Mouse (Mus musculus): ENCODE measurements around the gene Ifi27. TPM values are rescaled to one million over a fixed set of nuclear protein-coding genes. Genes with fewer than 3 reads are reported as not detected.
"Not testable (repeated sequence)": the region's sequence is repeated elsewhere in the genome, so short reads cannot be mapped to it uniquely, and the experiment has no call there.

The Ifi27 gene
- total RNA-seq, 2 experiments from 2014 or later, result 97.3 to 106 TPM

DNA sequence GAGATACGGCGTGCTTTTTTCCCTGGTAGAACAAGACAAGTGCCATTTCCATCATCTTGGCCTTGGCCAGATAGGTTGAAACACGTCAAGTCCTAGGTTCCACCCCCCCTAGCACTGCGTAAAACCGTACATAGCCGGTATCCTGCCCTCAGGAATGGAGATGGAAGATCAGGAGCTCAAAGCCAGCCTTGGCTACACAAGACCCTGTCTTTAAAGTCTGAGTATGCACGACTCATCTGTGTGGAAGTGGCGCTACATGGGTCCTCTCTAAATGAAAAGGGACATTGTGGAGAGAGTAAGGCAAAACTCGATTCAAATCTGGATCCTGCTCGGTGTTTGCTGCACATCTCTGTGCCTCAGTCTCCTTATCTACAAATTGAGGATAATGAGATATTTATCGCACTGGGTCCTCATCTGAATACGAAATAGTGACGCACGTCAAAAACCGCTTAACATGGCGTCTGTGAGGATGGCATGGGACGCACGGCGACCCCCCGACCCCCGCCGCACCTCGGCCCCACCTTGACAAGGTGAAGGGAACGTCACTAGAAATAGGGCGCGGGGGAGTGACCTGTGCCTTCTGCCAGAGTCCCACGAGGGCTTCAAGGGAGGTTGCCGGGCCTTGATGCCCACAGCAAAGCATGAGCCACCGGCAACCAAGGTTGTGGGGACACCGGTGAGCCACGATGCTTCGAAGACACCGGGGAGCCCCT lies 8.8 kb upstream of the Ifi27 start:
- no peak for TF ChIP-seq CTCF (conservative IDR thresholded peaks at IDR 0.05)
- peak in 1 of 2 experiments; percentile 36 for DNase-seq (ENCODE audit: low spot score in 2 of 2)
- Histone ChIP-seq H3K4me3 (peak overlapping the region; percentile 98), H3K27ac (peak overlapping the region; percentile 95)

DNA sequence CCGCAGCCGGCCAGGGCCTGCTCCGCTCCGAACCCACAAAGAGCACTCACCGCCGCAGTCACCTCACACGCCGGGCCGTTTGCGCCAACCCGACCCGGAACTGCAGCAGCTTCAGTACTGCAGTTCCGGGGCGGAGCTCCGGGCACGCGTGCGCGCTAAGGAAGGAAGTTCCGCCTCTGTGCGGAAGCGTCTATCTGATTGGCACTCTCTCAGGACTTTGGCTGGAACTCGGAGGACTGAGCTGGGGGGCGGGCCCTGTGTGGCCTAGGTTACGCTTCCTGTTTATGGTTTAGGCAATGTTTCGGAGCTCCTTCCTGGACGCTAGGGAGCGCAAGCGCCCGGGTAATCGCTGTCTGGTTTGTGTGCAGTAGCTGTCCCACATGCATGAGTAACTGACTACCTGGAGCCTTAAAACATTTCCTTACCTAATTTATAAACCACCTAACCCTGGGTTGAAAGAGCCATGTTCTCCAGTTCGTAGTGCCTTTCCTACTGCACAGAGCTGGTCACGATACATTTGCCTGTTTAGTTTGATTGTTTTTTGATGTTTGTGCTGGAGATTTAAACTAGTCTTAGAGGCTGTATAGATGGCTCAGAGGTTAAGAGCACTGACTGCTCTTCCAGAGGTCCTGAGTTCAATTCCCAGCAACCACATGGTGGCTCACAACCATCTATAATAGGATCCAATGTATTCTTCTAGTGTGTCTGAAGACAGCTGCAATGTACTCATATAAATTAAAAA lies 8.1 kb upstream of the Ifi27 start, which contains the start of gene Ddx24:
Gene Ddx24, minus strand, starts transcription at position 102 of the 742 bp plus-strand sequence.
- H3K27ac ChIP-seq, result peak within 1 kb of the TSS; percentile 95
- DNase-seq (ENCODE audit: low spot score in 2 of 2), result peak; percentile 98 to 99
- peak within 1 kb of the TSS; percentile 98 for H3K4me3 ChIP-seq
- TF ChIP-seq CTCF (conservative IDR thresholded peaks at IDR 0.05), result peak; percentile 93

DNA sequence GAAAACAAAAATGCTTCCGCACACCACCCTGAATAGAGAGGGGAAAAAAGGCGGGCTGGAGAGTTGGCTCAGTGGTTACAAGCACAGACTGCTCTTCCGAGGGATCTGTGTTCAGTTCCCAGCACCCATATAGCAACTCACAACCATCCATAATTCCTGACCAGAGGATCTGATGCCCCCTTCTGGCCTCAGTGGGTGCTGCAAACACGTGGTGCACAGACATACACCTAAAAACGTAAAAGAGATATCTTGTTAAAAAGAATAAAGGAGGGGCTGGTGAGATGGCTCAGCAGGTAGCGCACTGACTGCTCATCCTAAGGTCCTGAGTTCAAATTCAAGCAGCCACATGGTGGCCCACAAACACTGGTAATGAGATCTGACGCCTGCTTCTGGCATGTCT lies 7.3 kb upstream of the Ifi27 start:
- DNase-seq (ENCODE audit: low spot score in 2 of 2), result no peak
- H3K27ac ChIP-seq, result no peak overlapping the region
- TF ChIP-seq CTCF (conservative IDR thresholded peaks at IDR 0.05), result peak; percentile 43
- H3K4me3 ChIP-seq, result no peak overlapping the region

DNA sequence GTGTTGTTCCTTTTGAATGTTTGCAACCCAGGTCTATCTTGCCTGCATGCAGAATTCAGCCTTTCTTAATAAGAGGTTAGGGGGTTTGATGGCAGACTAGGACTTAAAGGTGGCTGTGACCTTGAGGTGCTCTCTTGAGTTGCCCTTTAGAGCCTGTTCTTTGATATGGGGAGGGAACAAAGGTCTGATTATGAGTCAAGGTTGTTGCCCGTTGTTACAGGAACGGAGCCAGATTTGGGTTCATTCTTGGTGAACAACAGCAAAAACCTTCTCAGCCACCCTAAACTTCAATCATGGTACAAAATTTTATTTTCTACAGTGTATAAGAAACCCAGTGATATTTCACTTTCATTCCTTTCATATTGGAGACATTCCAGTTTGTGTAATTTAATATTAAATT lies 581 bp upstream of the Ifi27 start:
- TF ChIP-seq CTCF (conservative IDR thresholded peaks at IDR 0.05), result no peak
- DNase-seq (ENCODE audit: low spot score in 2 of 2), result no peak
- H3K27ac ChIP-seq, result peak overlapping the region; percentile 64
- H3K4me3 ChIP-seq, result no peak overlapping the region

DNA sequence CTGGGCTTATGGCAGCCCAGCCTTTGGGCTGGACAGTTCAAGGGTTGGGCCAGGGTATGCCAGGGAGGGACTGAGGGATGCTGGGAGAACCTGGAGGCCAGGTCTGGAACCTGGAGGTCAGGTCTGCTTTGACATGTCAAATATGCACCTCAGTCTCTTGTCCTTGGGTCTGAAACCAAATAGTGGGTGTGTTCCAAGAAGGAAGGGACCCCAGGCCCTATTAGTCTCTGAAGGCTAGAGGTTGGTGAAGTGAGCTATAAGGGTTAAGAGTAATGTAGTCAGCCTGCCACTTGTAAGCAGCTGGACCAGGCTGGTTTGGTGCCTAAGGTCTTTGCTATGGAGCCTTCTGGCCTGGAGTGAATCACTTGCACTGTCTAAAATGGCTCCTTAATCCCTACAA lies 850 bp downstream of the Ifi27 start:
- Histone ChIP-seq H3K4me3 (peak overlapping the region; percentile 54), H3K27ac (peak overlapping the region; percentile 64)
- DNase-seq (ENCODE audit: low spot score in 2 of 2), result no peak
- no peak for TF ChIP-seq CTCF (conservative IDR thresholded peaks at IDR 0.05)

DNA sequence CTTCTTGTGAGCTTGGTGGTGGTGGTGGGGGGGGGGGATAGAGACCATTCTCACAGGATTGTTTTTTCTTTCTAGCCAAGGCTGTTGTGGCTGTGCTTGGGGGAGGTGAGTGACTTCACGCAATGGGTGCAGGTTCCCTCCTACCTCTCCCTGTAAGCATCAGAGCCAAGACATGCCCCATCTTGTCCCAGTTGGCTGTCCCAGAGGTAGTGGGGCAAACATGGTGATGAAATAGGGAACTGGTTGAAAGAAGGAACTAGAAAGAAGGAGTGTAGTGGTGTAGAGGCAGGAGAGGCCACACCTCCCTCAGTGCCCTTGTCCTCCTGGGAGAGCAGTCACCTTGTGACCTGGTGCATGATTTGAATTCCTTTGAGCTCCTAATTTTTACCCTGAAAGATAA lies 3.6 kb downstream of the Ifi27 start:
- no peak for TF ChIP-seq CTCF (conservative IDR thresholded peaks at IDR 0.05)
- no peak for DNase-seq (ENCODE audit: low spot score in 2 of 2)
- Histone ChIP-seq H3K27ac (no peak overlapping the region), H3K4me3 (no peak overlapping the region)

DNA sequence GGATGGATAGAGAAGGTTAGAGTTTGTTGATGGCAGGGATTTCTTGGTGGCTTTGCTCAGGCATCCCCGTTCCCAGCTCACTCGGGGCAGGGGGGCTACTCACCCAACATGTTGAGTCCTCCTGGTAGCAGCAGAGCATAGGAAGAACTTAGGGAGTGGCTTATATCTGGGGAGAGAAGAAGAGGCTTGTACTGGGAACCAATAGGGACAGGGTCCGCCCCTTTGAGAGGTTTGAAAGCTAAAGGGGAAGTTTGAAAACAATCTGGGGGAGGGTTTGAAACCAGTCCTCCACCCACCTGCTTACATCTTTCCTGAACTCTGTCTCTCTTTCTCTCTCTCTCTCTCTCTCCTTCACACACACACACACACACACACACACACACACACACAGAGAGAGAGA lies 9.5 kb downstream of the Ifi27 start, which contains the start of gene Ifi27l2a:
Gene Ifi27l2a, minus strand, starts transcription at position 157 of the 400 bp plus-strand sequence.
- DNase-seq (ENCODE audit: low spot score in 2 of 2), result no peak
- TF ChIP-seq CTCF (conservative IDR thresholded peaks at IDR 0.05), result no peak
- Histone ChIP-seq H3K27ac (no peak within 1 kb of the TSS), H3K4me3 (no peak within 1 kb of the TSS)

DNA sequence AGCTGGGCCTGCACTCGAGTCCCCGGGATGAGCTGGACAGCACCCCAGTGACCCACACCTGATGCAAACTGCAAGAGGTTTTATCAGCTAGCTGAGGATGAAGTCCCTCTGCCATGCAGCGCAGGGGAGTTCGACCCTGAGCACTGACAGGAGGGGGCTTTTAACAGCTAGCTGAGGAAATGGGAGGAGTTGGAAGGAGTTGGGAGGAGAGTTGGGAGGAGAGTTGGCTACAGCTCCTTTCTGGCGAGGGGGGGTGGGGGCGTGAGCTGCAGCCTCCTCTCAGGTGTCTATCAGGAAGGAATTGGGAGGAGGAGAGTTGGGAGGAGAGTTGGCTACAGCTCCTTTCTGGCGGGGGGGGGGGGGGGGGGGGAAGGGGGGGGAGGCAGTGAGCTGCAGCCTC lies 10.2 kb downstream of the Ifi27 start:
- H3K27ac ChIP-seq; DNase-seq (ENCODE audit: low spot score in 2 of 2); H3K4me3 ChIP-seq: not testable (repeated sequence)

DNA sequence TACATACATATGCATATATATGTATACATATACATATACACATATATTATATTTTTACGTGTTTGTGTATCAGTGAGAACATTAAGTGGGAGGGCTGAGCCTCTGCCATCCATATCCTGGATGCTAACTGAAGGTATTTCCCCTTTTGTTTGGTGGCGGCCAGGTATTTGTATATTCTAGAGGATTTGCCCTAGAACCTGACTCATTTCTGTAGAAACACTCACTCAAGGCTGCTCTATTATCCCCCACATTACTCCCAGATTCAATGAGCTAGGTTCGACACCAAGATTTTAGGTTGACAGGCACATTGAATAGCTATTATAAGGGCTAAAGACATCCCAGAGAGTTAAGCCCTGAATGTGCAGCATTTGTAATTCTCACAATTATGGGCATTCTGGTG lies 11.0 kb downstream of the Ifi27 start:
- TF ChIP-seq CTCF (conservative IDR thresholded peaks at IDR 0.05), result no peak
- H3K4me3 ChIP-seq, result no peak overlapping the region
- H3K27ac ChIP-seq, result no peak overlapping the region
- no peak for DNase-seq (ENCODE audit: low spot score in 2 of 2)

DNA sequence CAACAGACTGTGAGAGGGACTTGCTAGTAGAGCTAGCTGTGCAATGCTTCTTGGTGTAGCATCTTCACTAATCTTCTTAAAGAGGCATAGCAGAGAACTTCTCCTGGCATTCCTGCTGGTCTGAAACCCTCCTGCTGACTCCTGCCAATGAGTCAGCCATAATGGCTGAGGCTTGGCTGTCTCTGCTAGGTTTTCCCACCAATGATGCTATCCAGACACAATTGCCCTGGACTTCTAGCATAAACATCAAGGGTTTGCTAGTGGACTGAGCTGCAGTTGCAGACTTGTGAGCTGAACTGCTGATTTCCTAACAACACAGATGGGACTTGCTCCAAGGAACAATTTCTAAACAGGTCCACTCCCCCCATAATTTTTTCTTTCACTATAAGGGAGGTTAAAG lies 19.4 kb downstream of the Ifi27 start:
- H3K27ac ChIP-seq, result no peak overlapping the region
- H3K4me3 ChIP-seq, result no peak overlapping the region
- no peak for DNase-seq (ENCODE audit: low spot score in 2 of 2)
- no peak for TF ChIP-seq CTCF (conservative IDR thresholded peaks at IDR 0.05)

DNA sequence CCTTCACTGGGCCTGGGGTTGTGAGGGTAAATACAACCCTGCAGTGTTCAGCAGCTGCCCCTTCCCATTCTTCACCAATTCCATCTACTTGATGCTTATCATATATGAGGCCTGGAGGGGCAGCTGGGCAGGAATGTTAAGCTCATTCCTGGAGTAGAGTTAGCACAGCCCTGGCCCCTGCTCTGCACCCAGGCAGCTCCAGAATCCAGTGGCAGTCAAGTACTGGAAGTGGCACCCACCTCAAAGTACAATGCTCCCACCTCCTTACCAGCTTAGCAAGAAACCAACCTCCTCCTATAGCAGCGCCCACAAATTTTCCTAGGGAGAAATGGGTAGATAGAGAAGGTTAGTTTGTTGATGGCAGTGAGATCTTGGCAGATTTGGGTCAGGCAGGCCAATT lies 22.7 kb downstream of the Ifi27 start:
- DNase-seq (ENCODE audit: low spot score in 2 of 2); H3K27ac ChIP-seq; H3K4me3 ChIP-seq: not testable (repeated sequence)

DNA sequence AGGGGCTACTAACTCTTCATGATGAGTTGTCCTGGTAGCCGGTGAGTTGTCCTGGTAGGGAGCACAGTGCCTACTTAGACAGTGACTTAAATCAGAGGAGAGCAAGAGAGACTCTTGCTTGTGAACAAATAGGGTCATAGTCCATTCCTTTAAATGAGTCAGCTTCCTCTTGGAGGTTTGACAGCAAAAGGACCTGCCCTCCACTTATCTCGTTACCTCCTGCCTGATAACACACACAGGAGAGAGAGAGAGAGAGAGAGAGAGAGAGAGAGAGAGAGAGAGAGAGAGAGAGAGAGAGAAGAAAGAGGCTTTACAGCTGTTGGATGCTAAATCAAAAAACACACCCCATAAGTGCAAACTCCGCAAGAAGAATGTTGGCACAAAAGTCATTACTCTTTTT lies 23.1 kb downstream of the Ifi27 start, which contains the start of gene Ifi27l2b:
Gene Ifi27l2b, minus strand, starts transcription at position 84 of the 400 bp plus-strand sequence.
- no peak for DNase-seq (ENCODE audit: low spot score in 2 of 2)
- H3K4me3 ChIP-seq, result no peak within 1 kb of the TSS
- no peak within 1 kb of the TSS for H3K27ac ChIP-seq
- no peak for TF ChIP-seq CTCF (conservative IDR thresholded peaks at IDR 0.05)

DNA sequence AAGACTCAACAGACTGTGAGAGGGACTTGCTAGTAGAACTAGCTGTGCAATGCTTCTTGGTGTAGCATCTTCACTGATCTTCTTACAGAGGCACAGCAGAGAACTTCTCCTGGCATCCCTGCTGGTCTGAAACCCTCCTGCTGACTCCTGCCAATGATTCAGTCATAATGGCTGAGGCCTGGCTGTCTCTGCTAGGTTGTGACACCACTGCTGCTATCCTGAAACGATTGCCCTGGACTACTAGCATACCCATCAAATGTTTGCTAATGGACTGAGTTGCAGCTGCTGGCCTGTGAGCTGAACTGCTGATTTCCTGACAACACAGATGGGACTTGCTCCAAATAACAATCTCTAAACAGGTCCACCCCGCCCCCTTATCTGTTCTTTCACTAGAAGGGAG lies 40.5 kb downstream of the Ifi27 start:
- TF ChIP-seq CTCF (conservative IDR thresholded peaks at IDR 0.05), result no peak
- DNase-seq (ENCODE audit: low spot score in 2 of 2), result no peak
- Histone ChIP-seq H3K27ac (no peak overlapping the region), H3K4me3 (no peak overlapping the region)
